Mouse (Mus musculus): ENCODE results near the gene Lct.
A peak's percentile ranks its signal among the peaks of the same experiment; 100 is the strongest.
"Not testable (repeated sequence)": the region's sequence is repeated elsewhere in the genome, so short reads cannot be mapped to it uniquely, and the experiment has no call there.

Gene Lct

DNA sequence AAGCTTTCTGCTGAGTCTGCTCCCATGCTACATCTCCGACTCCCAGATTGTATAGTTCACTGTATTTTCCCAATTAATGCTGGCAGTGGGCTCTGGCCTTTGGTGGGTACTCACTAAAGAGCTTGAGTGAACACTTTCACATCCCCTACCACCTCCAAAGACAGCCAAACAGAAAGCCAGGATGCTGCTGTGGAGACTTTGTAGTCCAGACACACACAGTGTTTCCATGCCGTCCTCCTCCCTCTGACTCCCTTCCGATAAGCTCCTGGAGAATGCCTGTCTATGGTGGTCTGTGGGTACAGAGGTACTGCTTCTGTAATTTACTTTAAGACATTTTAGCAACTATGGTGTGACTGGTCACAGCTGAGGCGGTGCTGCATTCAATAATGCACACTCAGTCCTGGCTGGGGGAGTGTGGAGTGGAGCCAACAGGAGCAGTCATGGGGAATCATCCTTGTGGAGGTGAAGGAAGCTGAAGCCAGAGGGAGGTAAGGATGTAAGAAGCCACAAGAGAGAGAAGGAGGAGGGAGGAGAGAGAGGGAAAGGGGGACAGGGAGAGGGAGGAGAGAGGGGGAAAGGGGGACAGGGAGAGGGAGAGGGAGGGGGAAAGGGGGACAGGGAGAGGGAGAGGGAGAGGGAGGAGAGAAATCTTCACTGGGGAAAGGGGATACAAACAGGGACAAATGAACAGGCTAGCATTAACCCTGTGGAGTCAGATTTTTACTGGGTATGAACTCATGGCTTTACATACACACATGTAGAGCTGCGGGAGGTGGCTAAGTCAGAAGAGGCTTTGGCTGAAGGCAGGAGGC, 32.2 kb downstream of the Lct start:
- DNase-seq (ENCODE audit: low read depth, low spot score): no peak

DNA sequence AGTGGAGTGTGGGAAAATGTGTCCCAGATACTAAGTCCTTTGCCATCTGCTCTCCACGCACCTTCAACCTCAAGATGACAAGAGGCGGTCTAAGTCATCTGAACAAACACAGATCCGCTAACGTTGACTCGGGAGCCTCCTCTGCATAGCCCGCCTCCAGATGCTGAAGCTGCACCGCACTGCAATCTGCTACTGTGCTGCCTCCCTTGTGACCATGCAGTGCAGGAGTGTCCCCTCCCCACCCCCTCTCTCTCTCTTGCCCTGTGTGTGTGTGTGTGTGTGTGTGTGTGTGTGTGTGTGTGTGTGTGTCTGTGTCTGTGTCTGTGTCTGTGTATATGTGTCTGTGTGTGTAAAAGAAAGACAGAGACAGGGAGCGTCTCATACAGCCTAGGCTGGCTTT, 32.8 kb downstream of the Lct start:
- no peak for DNase-seq (ENCODE audit: low read depth, low spot score)

DNA sequence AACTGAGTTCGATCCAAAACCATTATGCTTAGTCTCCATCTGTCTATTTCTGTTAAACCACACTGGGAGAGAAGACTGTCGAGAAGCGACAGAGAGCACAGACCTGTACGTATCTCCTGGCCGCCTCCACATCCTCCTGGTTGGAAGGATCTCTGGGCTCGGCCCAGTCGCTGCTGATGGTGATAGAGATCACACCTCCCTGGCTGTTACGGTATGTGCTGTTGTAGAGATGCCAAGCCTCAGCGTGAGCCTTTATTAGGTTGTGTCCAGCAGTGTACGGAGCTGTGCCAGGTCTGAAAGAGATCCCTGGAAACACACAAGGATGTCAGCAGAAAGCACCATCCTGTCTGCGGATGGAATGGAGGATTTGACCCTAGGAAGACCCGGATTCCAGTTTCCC, 34.6 kb downstream of the Lct start:
- no peak for DNase-seq (ENCODE audit: low read depth, low spot score)

DNA sequence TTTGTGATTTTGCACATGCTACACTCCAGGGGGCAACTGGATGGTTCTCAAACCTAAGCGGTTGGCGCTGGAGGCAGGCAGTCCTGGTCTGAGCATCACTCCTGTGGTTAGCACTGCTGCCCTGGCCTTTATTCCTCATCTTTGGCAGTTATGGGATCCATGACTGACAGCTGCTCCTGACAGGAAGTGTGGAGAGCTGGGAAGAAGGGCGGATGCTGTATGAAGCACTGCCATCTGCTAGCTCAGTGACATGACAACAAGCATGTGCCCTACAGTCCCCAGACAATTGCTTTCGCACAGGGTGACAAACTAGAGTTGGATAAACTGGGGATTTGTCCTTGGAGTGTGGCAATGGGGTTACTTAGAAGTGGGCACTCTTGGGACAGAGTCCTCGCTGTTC, 37.8 kb downstream of the Lct start:
- DNase-seq (ENCODE audit: low read depth, low spot score): no peak

- no peak for DNase-seq (ENCODE audit: low read depth, low spot score)
Observed at GRCm38 (mm10) chr1:128285136-128285535, 43.0 kb downstream of the Lct start.

GRCm38 (mm10) chr1:128284157-128284690, 43.9 kb downstream of the Lct start:
- no peak for DNase-seq (ENCODE audit: low read depth, low spot score)

- DNase-seq (ENCODE audit: low read depth, low spot score): no peak
Observed at GRCm38 (mm10) chr1:128282924-128283323, 45.2 kb downstream of the Lct start.

DNA sequence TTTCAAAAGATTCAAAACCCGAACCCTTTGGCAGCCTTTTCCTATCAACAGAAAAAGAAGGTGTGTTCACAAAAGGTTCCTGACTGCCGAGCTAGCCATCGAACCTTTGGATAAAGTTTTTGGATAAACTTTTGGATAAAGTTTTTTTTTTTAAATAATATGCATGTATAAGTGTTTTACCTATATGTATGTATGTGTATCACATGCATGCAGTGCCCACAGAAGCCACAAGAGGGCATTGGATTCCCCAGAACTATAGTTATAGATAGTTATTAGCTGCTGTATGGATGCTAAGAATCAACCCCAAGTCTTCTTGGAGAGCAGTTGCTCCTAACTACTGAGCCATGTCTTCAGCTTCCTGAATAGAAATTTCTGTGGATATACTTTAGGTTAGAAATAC, 46.4 kb downstream of the Lct start:
- DNase-seq (ENCODE audit: low read depth, low spot score): peak; percentile 20

- no peak for DNase-seq (ENCODE audit: low read depth, low spot score)
Observed at GRCm38 (mm10) chr1:128278563-128278962, 49.6 kb downstream of the Lct start.

GRCm38 (mm10) chr1:128275908-128276307, 52.2 kb downstream of the Lct start:
- DNase-seq (ENCODE audit: low read depth, low spot score): no peak

DNA sequence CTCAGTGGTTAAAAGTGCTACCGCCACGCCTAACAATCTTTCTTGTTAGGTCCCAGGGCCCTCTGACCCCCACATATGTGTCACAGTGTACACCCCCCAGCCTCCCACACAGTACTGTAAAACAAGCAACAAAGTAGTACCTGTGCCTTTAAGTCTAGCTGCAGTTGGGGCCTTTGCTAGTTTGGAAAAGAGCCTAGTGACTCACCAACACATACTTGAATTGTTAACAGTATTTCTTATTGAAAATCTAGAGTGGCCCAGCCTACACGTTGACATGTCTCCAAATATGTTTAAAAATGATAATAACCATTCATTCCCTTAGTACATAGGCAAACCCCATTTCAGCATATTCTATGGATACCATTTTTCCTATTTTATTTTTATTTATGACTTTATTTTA, 57.4 kb downstream of the Lct start:
- DNase-seq (ENCODE audit: low read depth, low spot score): no peak

DNA sequence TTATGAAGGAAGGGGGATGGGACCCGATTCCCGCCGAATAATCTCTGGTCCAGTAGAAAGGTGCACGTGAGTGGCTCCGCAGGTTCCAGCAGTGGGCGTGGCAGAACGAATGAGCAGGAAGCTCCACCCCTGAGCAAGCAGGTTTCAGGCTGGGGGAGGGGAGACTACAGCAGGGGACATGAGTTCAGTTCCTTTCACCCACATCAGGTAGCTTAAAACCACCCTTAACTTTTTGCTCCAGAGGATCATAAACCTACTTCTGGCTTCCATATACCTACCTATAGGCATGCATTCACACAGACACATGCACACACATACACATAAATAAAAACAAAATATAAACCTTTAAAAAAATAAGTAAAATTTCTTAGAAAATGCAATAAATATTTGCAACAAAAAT, 61.1 kb downstream of the Lct start:
- not testable (repeated sequence) for DNase-seq (ENCODE audit: low read depth, low spot score)

- peak; percentile 67 for DNase-seq (ENCODE audit: low read depth, low spot score)
Observed at GRCm38 (mm10) chr1:128244727-128245355, 83.3 kb downstream of the Lct start.

DNA sequence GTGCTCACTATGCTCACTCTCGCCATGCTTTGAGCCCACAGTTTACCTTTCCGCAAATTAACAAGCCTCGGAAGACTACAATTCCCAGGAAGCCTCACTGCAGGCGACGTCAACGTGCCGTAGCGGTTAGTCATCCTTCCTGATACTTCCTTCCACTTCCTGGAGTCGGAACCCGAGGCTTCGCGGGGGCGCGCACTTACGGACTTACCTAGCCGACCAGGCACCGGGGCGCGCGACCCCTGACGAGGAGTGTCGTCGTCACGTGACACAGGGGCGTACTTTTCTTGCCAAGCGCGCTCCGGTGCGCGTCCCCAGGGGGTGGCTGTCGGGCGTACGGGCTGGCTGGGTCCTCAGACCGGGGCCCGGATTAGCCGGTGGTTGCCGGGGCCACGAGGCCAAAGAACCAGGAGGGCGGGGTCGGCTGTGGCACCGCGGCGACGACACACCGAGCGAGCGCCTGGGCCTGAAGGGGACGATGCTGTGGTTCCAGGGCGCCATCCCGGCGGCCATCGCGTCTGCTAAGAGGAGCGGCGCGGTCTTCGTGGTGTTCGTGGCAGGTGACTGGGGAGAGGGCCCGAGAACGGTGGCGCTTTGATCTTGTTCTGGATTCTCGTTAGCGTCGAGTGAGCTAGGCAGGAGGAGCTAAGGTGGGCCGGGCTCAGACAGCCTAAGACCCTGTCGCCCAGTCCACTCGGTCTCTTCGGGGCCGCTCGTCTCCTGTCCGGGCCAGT, 84.0 kb downstream of the Lct start:
- DNase-seq (ENCODE audit: low read depth, low spot score): peak; percentile 99

GRCm38 (mm10) chr1:128243627-128243995, 84.5 kb downstream of the Lct start, which contains the start of gene Ubxn4:
Gene Ubxn4 (plus strand): TSS chr1:128243964.
- DNase-seq (ENCODE audit: low read depth, low spot score): no peak

DNA sequence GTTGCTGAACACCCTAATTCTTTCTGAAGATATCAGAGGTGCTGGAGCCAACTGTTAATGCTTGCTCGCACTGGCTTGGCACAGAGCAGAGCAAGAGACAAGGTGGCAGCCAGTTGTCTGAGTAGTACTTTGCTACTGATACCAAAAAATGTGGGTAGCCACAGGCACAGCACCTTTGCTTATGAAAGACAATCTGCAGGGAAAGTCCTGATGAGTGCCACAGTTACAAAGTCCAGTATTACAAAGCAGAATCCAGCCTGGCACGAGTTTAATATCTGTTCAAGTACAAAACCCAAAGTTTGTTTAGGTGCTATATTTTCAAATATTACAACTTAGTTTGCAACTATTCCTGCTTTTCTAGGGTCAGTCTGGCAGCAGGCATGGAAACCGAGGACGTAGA, 92.9 kb downstream of the Lct start:
- DNase-seq (ENCODE audit: low read depth, low spot score): no peak
